Mouse (Mus musculus): ENCODE measurements at regions not wholly inside any gene's neighbourhood (a gene's known extent, or its start where the extent isn't known, plus 50 kb on each side); places are given as distances from the start of the nearest gene placed in this dataset.

GRCm38 (mm10) chr2:75137983-75138745 lies 312.6 kb downstream of the Mtx2 start:
- Histone ChIP-seq H3K9ac (replicated peaks; ENCODE audit: low read length) (no peak overlapping the region), H3K4me2 (ENCODE audit: low read depth, low read length) (peak overlapping the region; percentile 74), H3K27me3 (ENCODE audit: control insufficient read depth, insufficient read depth, low read length) (peaks cover 28% of the 10 kb centered on the region), H3K4me1 (ENCODE audit: control insufficient read depth, insufficient read depth, low read length) (peaks cover 6% of the 10 kb centered on the region), H3K36me3 (replicated peaks; ENCODE audit: control insufficient read depth, insufficient read depth, low read depth, low read length) (no peaks in the 10 kb centered on the region), H3K9me3 (replicated peaks; ENCODE audit: control insufficient read depth, low read length) (no peaks in the 10 kb centered on the region), H3K4me3 (ENCODE audit: low read depth, low read length) (peak overlapping the region; percentile 19), H3K27ac (replicated peaks; ENCODE audit: low read depth, low read length) (no peak overlapping the region)
- ATAC-seq (replicated peaks; ENCODE audit: insufficient number of reproducible peaks, low FRiP score, low TSS enrichment, low read depth) (no peak), DNase-seq (ENCODE audit: low spot score) (peak; percentile 76)
- WGBS, result 4% methylated on average over 29 of the region's 29 CpGs

GRCm38 (mm10) chr2:75138746-75139060 lies 313.1 kb downstream of the Mtx2 start:
- Histone ChIP-seq H3K4me1 (ENCODE audit: control insufficient read depth, insufficient read depth, low read length) (peaks cover 6% of the 10 kb centered on the region), H3K27me3 (ENCODE audit: control insufficient read depth, insufficient read depth, low read length) (peaks cover 27% of the 10 kb centered on the region), H3K9me3 (replicated peaks; ENCODE audit: control insufficient read depth, low read length) (no peaks in the 10 kb centered on the region), H3K36me3 (replicated peaks; ENCODE audit: control insufficient read depth, insufficient read depth, low read depth, low read length) (no peaks in the 10 kb centered on the region), H3K9ac (replicated peaks; ENCODE audit: low read length) (no peak overlapping the region), H3K4me2 (ENCODE audit: low read depth, low read length) (no peak overlapping the region), H3K27ac (replicated peaks; ENCODE audit: low read depth, low read length) (no peak overlapping the region), H3K4me3 (ENCODE audit: low read depth, low read length) (no peak overlapping the region)
- WGBS, result 28% methylated on average over 9 of the region's 9 CpGs
- DNase-seq (ENCODE audit: low spot score) (no peak), ATAC-seq (replicated peaks; ENCODE audit: insufficient number of reproducible peaks, low FRiP score, low TSS enrichment, low read depth) (no peak)

GRCm38 (mm10) chr2:75139544-75139943 lies 313.9 kb downstream of the Mtx2 start:
- Histone ChIP-seq H3K9ac (replicated peaks; ENCODE audit: low read length) (no peak overlapping the region), H3K27me3 (ENCODE audit: control insufficient read depth, insufficient read depth, low read length) (peaks cover 27% of the 10 kb centered on the region)
- DNase-seq (ENCODE audit: low spot score), result no peak

GRCm38 (mm10) chr2:75142675-75143074 lies 317.1 kb downstream of the Mtx2 start:
- Histone ChIP-seq H3K9me3 (replicated peaks; ENCODE audit: control insufficient read depth, low read length) (no peaks in the 10 kb centered on the region), H3K36me3 (replicated peaks; ENCODE audit: control insufficient read depth, insufficient read depth, low read depth, low read length) (no peaks in the 10 kb centered on the region), H3K9ac (replicated peaks; ENCODE audit: low read length) (no peak overlapping the region), H3K27me3 (ENCODE audit: control insufficient read depth, insufficient read depth, low read length) (peaks cover 12% of the 10 kb centered on the region), H3K27ac (replicated peaks; ENCODE audit: low read depth, low read length) (no peak overlapping the region), H3K4me1 (ENCODE audit: control insufficient read depth, insufficient read depth, low read length) (no peaks in the 10 kb centered on the region), H3K4me2 (ENCODE audit: low read depth, low read length) (no peak overlapping the region), H3K4me3 (ENCODE audit: low read depth, low read length) (no peak overlapping the region)
- 8% methylated on average over 2 of the region's 2 CpGs for WGBS
- no peak for DNase-seq (ENCODE audit: low spot score)
- ATAC-seq (replicated peaks; ENCODE audit: insufficient number of reproducible peaks, low FRiP score, low TSS enrichment, low read depth), result no peak

More at GRCm38 (mm10) chr2:75139544-75139943, 313.9 kb downstream of the Mtx2 start:
- H3K4me3 ChIP-seq (ENCODE audit: low read depth, low read length), result no peak overlapping the region
- WGBS, result 59% methylated on average over 2 of the region's 2 CpGs
- ATAC-seq (replicated peaks; ENCODE audit: insufficient number of reproducible peaks, low FRiP score, low TSS enrichment, low read depth), result no peak
- H3K4me2 ChIP-seq (ENCODE audit: low read depth, low read length), result no peak overlapping the region
- H3K9me3 ChIP-seq (replicated peaks; ENCODE audit: control insufficient read depth, low read length), result no peaks in the 10 kb centered on the region
- no peaks in the 10 kb centered on the region for H3K36me3 ChIP-seq (replicated peaks; ENCODE audit: control insufficient read depth, insufficient read depth, low read depth, low read length)
- H3K27ac ChIP-seq (replicated peaks; ENCODE audit: low read depth, low read length), result no peak overlapping the region
- H3K4me1 ChIP-seq (ENCODE audit: control insufficient read depth, insufficient read depth, low read length), result peaks cover 6% of the 10 kb centered on the region

GRCm38 (mm10) chr2:75144861-75145260 lies 319.3 kb downstream of the Mtx2 start:
- peaks cover 8% of the 10 kb centered on the region for H3K27me3 ChIP-seq (ENCODE audit: control insufficient read depth, insufficient read depth, low read length)
- H3K9me3 ChIP-seq (replicated peaks; ENCODE audit: control insufficient read depth, low read length), result no peaks in the 10 kb centered on the region
- no peak overlapping the region for H3K27ac ChIP-seq (replicated peaks; ENCODE audit: low read depth, low read length)
- 83% methylated on average over 12 of the region's 12 CpGs for WGBS
- DNase-seq (ENCODE audit: low spot score) (no peak), ATAC-seq (replicated peaks; ENCODE audit: insufficient number of reproducible peaks, low FRiP score, low TSS enrichment, low read depth) (no peak)
- H3K4me2 ChIP-seq (ENCODE audit: low read depth, low read length), result no peak overlapping the region
- no peaks in the 10 kb centered on the region for H3K36me3 ChIP-seq (replicated peaks; ENCODE audit: control insufficient read depth, insufficient read depth, low read depth, low read length)
- H3K9ac ChIP-seq (replicated peaks; ENCODE audit: low read length), result no peak overlapping the region
- no peak overlapping the region for H3K4me3 ChIP-seq (ENCODE audit: low read depth, low read length)
- no peaks in the 10 kb centered on the region for H3K4me1 ChIP-seq (ENCODE audit: control insufficient read depth, insufficient read depth, low read length)

- WGBS, result 43% methylated on average over 6 of the region's 6 CpGs
- no peak overlapping the region for H3K27ac ChIP-seq (replicated peaks; ENCODE audit: low read depth, low read length)
- ATAC-seq (replicated peaks; ENCODE audit: insufficient number of reproducible peaks, low FRiP score, low TSS enrichment, low read depth) (no peak), DNase-seq (ENCODE audit: low spot score) (no peak)
- H3K36me3 ChIP-seq (replicated peaks; ENCODE audit: control insufficient read depth, insufficient read depth, low read depth, low read length), result no peaks in the 10 kb centered on the region
- H3K9ac ChIP-seq (replicated peaks; ENCODE audit: low read length), result no peak overlapping the region
- H3K9me3 ChIP-seq (replicated peaks; ENCODE audit: control insufficient read depth, low read length), result no peaks in the 10 kb centered on the region
- no peaks in the 10 kb centered on the region for H3K4me1 ChIP-seq (ENCODE audit: control insufficient read depth, insufficient read depth, low read length)
- no peaks in the 10 kb centered on the region; the same call in 1 of the 2 replicates for H3K27me3 ChIP-seq (ENCODE audit: control insufficient read depth, insufficient read depth, low read length)
- no peak overlapping the region for H3K4me2 ChIP-seq (ENCODE audit: low read depth, low read length)
- H3K4me3 ChIP-seq (ENCODE audit: low read depth, low read length), result no peak overlapping the region
These were observed 320.7 kb downstream of the Mtx2 start for GRCm38 (mm10) chr2:75146256-75146655.

GRCm38 (mm10) chr2:75147399-75147798 lies 321.8 kb downstream of the Mtx2 start:
- Histone ChIP-seq H3K4me3 (ENCODE audit: low read depth, low read length) (no peak overlapping the region), H3K4me1 (ENCODE audit: control insufficient read depth, insufficient read depth, low read length) (no peaks in the 10 kb centered on the region), H3K27me3 (ENCODE audit: control insufficient read depth, insufficient read depth, low read length) (no peaks in the 10 kb centered on the region; the same call in 1 of the 2 replicates), H3K4me2 (ENCODE audit: low read depth, low read length) (no peak overlapping the region), H3K27ac (replicated peaks; ENCODE audit: low read depth, low read length) (no peak overlapping the region), H3K9me3 (replicated peaks; ENCODE audit: control insufficient read depth, low read length) (no peaks in the 10 kb centered on the region), H3K9ac (replicated peaks; ENCODE audit: low read length) (no peak overlapping the region), H3K36me3 (replicated peaks; ENCODE audit: control insufficient read depth, insufficient read depth, low read depth, low read length) (no peaks in the 10 kb centered on the region)
- WGBS, result 62% methylated on average over 9 of the region's 9 CpGs
- no peak for ATAC-seq (replicated peaks; ENCODE audit: insufficient number of reproducible peaks, low FRiP score, low TSS enrichment, low read depth)
- no peak for DNase-seq (ENCODE audit: low spot score)

- ATAC-seq (replicated peaks; ENCODE audit: insufficient number of reproducible peaks, low FRiP score, low TSS enrichment, low read depth) (no peak), DNase-seq (ENCODE audit: low spot score) (no peak)
- Histone ChIP-seq H3K36me3 (replicated peaks; ENCODE audit: control insufficient read depth, insufficient read depth, low read depth, low read length) (no peaks in the 10 kb centered on the region), H3K9ac (replicated peaks; ENCODE audit: low read length) (no peak overlapping the region), H3K4me3 (ENCODE audit: low read depth, low read length) (no peak overlapping the region), H3K4me1 (ENCODE audit: control insufficient read depth, insufficient read depth, low read length) (no peaks in the 10 kb centered on the region), H3K27ac (replicated peaks; ENCODE audit: low read depth, low read length) (no peak overlapping the region), H3K27me3 (ENCODE audit: control insufficient read depth, insufficient read depth, low read length) (no peaks in the 10 kb centered on the region; the same call in 1 of the 2 replicates), H3K9me3 (replicated peaks; ENCODE audit: control insufficient read depth, low read length) (no peaks in the 10 kb centered on the region), H3K4me2 (ENCODE audit: low read depth, low read length) (no peak overlapping the region)
- WGBS, result 41% methylated on average over 8 of the region's 8 CpGs
These were observed 322.4 kb downstream of the Mtx2 start for GRCm38 (mm10) chr2:75147967-75148366.
